Mouse (Mus musculus) embryonic stem cell, embryonic (primary cell): ENCODE data around the gene Zpld1.

Experiments
- CTCF ChIA-PET, 4 experiments: fragments of 300-600 bp in 2 of 4; fragments of 350-600 bp in 2 of 4; sonication (Branson Sonifier 250); formaldehyde crosslinking; loops; one replicate each; lab custom pipeline; 2022; ENCODE audit warnings: inconsistent platforms in 2 of 4; lab: Charles Lee
- POLR2A ChIA-PET, 4 experiments: fragments of 300-600 bp in 2 of 4; fragments of 350-600 bp in 2 of 4; sonication (Branson Sonifier 250); formaldehyde crosslinking; loops; one replicate each; lab custom pipeline; 2022; ENCODE audit warnings: antibody characterized with exemption in 4 of 4, inconsistent platforms in 1 of 4; lab: Charles Lee

The Zpld1 gene

DNA sequence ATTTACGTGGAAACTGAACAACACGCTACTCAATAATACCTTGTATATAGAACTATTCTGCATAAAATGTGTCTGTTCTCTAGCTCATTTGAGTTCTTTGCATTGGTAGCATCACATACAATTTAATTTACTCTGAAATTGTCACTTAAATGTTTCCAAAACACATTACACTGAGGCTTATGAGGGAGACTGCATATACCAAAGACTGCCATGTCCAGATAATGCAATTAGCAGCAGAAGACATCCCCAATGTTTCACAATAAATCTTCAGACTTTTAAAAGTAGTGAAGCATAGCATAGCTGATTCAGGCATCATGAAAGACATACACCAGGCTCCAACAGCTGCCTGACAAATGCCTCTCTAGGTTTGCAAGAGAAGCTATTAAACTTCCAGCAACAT is at the start of gene Zpld1:
Zpld1 (minus strand) TSS at position 101 of the 400 bp plus-strand sequence.
- POLR2A ChIA-PET, result no interaction called here
- CTCF ChIA-PET, result no interaction called here

DNA sequence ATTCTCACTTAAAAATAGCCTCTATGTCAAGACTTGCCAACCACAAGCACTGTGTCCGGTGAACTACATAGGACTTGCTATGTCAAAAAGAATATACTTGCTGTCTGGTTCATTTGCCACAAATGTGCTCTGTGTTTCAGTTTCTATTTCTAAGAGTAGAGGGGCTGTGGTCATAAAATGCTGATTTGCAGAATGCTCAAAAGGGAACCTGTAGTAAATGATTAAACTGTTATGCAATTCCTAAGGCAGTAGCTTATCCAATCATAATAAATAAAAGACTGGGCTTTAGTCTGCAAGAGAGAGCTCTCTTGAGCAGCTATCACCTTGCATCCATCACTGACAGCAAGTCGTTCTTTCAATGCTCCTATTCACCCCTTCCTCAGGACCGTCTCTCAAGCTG is 47.9 kb upstream of the Zpld1 start:
- ChIA-PET CTCF (no interaction called here), POLR2A (no interaction called here)

DNA sequence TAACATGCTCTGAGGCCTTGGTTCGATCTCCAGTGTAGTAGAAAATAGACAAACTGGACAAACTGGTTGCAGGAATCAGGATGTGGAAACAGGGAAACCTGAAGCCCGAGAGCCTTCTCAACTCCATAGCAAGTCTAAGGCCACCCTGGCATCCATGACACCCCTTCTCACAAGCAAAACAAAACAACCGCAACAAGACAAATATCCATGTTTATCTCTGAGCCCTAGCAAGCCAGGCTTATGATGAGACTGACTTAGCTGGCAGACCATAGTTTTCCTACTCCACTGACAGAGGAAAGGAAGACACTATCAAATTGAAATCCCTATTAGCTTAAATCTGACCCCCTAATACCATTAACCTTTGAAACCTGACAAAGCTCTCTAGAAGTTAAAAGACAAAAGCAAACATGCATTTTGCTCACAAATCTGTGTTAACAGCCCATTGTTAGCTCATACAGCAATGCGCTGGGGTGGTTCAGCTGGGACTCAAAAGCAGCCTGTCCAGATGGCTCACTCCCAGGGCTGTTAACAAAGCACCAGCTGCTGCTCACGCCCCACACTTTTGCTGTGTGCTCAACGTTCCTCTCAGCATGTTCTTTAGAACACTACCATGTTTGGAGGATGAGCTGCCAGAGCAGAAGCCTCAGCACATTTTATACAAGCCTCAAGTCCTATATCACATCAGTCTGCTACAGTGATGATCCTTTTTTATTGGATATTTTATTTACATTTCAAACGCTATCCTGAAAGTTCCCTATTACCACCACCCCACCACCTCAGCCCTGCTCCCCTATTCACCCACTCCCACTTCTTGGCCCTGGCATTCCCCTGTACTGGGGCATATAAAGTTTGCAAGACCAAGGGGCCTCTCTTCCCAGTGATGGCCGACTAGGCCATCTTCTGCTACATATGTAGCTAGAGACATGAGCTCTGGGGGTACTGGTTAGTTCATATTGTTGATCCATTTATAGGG is 24.0 kb upstream of the Zpld1 start:
- ChIA-PET POLR2A (interaction anchor here in 1 of 4 experiments (0.6 kb wide), 1 partner anchor 10 kb away, joined by 3 read pairs; no protein-coding TSS in a partner anchor), CTCF (no interaction called here)

DNA sequence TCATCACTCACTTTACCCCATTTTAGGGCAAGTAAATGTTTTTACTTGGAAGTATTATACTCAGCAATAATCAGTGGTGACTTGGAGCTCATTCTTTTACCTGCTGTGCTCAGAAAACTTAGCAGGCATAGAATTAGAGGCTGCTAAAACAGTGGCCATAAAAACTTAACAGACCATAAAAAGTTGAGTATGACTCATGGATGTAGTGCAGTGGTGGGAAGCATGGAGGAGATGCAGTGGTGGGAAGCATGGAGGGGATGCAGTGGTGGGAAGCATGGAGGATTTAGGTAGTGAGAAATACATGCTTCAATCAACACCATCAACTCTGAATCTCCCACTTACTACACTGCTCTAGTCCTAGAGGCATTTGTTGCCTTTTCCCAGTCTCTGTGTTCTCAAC is 19.2 kb upstream of the Zpld1 start:
- ChIA-PET CTCF (no interaction called here), POLR2A (no interaction called here)

DNA sequence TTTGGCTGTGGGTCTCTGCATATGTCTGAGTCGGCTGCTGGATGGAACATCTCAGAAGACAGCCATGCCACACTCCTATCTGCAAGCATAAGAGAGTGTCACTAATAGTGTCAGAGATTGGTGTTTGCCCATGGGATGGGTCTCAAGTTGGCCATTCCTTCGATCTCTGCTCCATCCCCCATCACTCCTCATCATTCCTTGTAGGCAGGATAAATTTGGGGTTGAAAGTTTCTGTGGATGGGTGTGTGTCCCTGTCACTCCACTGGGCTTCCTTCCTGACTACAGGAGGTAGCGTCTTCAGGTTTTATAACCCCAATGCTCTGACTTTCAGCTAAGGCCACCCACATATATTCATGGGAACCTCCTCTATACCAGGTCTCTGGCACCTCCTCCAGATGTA is 14.3 kb upstream of the Zpld1 start:
- CTCF ChIA-PET, result no interaction called here

DNA sequence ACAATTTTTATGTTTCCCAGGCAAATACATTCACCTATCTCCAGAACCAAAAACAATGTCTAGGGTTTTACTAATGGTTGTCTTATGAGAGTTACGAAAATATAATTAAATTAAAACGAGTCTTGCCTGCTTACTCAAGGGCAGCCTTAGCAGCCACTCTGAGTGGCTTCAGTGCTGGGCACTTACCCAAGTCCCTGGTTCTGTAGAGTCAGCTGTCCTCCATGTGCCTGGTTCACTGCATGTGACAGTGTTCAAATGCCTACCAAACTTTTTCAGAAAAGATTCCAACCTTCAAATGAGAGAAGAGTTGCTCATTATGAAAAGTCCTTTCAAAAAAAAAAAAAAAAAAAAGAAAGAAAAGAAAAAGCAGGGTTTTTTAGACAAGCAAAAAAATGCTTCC is 15.1 kb downstream of the Zpld1 start:
- POLR2A ChIA-PET, result no interaction called here
- CTCF ChIA-PET, result no interaction called here

More for the DNA sequence above, 14.3 kb upstream of the Zpld1 start:
- POLR2A ChIA-PET, result no interaction called here

DNA sequence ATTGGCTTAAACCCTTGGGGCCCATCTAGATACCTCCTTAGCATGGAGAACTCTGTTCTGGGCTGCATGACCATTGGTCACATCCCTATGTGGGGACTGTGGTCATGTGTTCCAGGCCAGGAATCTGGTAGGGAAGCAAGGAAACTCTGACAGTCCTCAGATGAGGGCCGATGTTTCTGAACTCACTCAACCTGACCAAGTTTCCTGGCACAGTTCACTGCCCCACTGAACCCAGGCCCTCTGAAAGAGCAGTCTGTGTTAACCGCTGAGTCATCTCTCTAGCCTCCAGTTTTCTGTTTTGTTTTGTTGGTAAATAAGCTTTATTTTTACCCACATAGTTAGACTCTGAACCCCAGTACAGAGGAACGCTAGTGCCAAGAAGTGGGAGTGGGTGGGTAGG is 20.3 kb downstream of the Zpld1 start:
- POLR2A ChIA-PET, result no interaction called here
- CTCF ChIA-PET, result interaction anchor here in 1 of 4 experiments (0.6 kb wide), 1 partner anchor 749 kb away, joined by 5 read pairs; no protein-coding TSS in a partner anchor

DNA sequence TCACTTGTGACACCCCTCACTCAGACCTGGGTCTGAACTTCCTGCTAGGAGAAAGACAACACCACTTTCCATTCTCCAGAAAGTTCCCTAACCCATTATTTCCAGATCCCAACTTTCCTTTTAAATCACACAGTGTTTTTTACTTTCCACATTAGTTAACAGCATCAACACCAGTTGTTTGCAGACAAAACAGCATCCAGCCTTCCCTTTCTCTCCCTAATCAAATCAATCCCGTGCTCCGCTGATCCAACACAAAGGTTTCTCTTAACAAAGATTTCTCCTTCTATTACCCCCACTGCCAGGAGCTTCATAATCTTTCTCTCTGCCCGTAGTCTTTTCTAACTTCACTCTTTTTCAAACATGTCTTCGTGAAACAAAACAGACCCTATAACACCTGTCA is 32.5 kb downstream of the Zpld1 start:
- ChIA-PET CTCF (no interaction called here), POLR2A (no interaction called here)

DNA sequence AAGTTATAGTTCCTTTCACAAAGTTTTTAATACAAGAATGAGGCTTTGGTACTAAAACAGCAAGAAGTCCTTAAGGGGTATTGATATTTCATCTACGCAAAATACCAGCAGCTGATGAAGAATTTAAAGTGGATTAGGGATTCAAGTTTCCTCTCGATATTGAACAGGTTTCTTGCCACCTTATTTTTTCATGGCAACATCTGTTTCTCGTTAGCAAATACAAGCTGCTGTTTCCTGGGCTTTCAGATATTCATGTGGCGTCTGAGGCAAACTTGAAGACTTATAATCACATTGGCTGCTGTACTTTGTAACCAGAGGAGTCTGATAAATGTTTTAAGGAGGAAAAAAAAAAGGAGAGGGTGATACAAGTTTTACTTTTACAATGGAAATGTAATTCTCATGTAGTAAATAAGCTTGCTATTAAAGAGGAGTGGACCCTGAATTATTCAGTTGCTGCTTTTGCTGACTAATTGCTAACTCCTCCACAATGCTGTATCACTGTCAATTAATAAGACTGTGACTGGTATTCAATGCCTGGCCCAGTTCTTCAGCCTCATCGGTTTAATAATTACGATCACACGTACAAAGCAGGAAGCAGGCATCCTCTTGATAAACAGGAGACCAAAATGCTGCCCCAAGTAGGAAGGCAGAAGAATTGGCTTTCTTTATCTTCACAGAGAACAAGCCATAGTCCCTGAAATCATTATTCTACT is 36.8 kb downstream of the Zpld1 start:
- CTCF ChIA-PET, result no interaction called here
- POLR2A ChIA-PET, result interaction anchor here in 1 of 4 experiments (0.7 kb wide), 1 partner anchor 142 kb away, joined by 3 read pairs; no protein-coding TSS in a partner anchor

DNA sequence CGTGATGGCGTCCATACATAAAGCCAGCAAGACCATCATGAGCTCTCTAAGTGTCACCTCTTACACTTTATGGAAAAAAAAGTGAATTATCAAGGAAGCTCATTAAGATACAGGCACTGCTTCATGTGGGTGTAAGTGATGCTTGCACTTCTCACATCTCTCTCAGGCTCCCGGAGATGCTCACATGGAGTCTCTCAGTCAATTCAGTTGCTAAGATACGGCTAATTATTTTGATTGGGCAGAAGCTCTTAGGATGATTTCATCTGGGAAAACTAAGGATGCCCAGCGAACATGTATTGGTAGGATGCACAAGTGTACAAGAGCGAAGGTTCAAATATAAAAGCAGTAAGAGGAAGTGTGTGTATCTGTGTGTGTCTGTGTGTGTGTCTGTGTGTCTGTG is 38.1 kb downstream of the Zpld1 start:
- CTCF ChIA-PET, result interaction anchor here in 1 of 4 experiments (0.7 kb wide), 1 partner anchor 307 kb away, joined by 3 read pairs; no protein-coding TSS in a partner anchor
- POLR2A ChIA-PET, result no interaction called here

DNA sequence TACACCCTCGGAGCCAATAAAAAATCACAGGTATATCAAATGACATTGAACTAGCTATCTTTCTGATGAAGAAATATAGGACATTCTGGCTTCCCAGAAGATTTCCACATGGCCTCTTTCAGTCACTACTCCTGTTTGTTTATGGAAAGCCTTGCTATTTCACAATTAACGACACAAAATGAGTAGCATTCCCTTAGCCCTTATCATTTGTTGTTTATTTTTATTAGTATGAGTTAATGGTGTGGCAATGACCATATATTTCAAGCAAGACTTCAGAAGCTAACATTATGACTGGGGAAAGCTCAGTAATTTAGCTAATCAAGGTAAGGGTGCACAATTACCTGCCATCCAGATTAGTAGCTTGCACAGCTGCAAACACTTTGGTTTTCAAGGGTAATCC is 56.8 kb downstream of the Zpld1 start:
- POLR2A ChIA-PET, result no interaction called here
- CTCF ChIA-PET, result no interaction called here

DNA sequence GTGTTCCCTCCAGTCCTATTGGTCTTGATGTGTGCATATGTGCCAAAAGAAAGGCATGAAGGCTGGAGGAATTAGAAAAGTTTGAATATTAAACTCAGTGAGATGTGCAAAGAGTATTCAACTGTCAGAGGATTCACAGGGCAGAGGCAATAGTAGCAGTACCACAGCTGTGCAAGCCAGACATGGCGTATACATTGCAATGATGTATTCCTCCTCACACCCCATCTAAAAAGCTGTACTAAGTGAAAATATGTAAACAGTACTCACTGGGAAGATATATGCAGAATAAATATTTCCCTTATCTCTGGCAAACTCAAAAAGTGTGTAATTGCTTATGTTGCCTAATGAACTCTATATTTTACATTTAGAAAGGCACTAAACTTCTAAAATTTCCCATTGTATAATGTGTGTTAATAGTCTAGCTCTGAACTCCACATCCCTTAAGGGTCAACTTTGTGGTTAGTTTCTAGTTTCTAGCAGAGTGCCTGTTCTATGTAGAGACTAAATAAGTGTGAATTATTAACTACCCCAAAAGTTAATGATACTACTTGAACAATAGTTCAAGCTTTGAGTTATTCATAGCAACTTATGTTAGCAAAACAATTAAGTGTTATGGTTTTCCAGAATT is 68.7 kb downstream of the Zpld1 start:
- ChIA-PET CTCF (no interaction called here), POLR2A (interaction anchor here in 1 of 4 experiments (0.6 kb wide), 1 partner anchor 1076 kb away, joined by 3 read pairs; no protein-coding TSS in a partner anchor)

DNA sequence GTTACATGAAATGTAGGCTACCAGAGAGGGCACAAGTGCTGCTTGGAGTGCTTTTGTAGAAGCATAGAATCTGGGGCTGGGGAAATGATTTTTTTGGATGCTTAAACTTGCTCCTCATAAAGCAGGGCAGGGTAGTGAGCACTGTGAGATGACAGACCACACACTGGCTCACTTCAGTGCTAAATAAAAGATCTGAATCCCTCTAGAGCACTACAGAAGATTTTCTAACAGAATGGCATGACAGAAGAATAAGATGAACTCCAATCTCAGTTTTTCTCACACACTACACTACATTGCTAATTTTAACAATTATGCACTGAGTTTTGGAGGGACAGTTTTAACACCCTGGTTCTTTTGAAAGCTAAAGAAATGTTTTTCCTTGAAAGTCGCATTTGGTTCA is 93.8 kb downstream of the Zpld1 start:
- POLR2A ChIA-PET, result no interaction called here
- CTCF ChIA-PET, result no interaction called here

DNA sequence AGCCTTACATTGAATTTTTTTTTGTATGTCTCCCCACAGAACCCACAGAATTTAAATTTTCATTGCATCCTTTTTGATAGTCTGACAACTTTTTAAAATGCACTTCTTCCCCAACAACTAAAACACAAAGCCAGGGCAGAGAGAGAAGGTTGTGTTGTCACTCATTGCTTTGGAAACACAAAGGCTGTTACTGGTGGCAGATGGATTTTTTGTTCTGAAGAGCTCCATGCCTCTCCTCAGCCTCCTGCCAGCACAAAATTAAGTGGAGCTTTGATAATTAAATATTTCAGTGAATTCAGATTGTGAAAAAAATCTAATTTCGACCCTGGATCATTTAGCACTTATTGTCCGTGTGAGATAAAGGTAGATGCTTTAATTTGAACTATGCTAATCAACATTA is 107.4 kb downstream of the Zpld1 start:
- ChIA-PET CTCF (no interaction called here), POLR2A (no interaction called here)

DNA sequence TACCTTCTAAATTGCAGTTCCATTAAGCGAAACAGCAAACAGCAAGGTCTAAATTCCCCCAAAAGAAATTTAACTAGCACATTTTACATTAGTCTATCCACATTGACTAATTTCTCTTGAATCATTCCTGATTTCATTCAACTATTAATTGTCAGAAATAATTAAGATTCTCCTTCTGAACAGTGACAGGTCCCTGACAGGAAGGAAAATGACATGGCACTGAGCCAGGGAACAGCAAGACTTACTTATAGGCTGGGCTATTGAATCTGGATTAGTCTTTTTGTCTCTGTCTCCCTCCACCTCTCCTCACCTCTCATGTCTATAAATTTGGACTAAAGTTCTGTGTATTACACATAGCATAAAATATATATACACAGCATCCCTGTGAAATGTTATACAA is 112.4 kb downstream of the Zpld1 start:
- POLR2A ChIA-PET, result no interaction called here

More for the DNA sequence above, 112.4 kb downstream of the Zpld1 start:
- CTCF ChIA-PET, result no interaction called here
